Mouse (Mus musculus) T-helper 2 cell (primary cell): ENCODE results near the gene Tshr.
"Not testable (repeated sequence)": the region's sequence is repeated elsewhere in the genome, so short reads cannot be mapped to it uniquely, and the experiment has no call there.

Experiments
- in situ Hi-C: fragments of 300-600 bp; cut with MboI, MseI; formaldehyde crosslinking; loops from one replicate; pipeline ENCODE4 v1.15.1; 2025; ENCODE audit warnings: high pct_unique_total_duplicates

Tshr gene

DNA sequence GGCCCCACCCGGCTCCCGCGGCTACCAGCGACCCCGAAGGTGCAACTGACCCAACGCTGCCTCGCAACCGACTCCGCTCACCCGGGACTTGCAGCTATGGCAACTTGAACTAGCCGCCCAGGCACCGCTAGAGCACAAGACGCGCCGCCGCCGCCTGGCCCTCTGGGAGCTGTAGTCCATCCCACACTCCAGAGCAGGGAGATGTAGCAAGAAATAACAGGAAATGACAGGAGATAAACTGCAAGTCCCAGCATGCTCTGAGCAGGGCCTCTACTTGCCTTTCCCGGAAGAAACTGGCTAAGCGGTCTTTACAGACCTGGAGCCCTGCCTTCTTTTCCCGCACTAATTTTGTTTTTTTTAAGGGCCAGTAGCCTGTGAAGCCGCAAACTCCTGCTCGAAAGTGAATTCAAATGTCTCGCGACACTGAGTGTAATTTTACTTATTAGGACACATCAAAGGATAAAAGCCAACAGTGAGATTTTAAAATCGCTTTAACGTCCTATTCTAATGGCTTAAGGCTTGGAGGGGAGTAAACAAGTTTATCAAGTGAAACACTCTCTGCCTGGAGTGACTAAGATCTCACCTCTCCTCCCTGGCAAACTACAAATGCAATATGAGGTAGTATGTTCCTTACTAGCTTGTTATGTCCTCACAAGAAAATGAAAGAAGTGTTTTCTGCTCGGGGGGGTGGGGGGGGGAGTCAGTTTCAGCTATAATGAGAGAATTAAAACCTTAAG, at the start of gene Tshr, which contains the start of gene Cep128:
TSS of gene Tshr (plus strand) at position 283 of the 737 bp plus-strand sequence.
TSS of gene Cep128 (minus strand) at position 129 of the 737 bp plus-strand sequence.
- in situ Hi-C loops: no loop called here

DNA sequence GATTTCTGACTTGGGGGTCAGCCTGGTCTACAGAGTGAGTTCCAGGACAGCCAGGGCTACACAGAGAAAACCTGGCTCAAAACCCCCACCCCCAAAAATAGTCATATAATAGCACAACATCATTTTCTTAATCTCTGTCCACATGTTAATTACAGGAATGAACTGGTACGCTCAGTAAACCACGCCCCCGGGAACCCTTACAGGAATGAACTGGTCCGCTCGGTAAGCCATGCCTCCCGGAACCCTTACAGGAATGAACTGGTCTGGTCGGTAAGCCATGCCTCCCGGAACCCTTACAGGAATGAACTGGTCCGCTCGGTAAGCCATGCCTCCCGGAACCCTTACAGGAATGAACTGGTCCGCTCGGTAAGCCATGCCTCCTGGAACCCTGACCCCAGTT, 45.7 kb upstream of the Tshr start:
- in situ Hi-C loops: not testable (repeated sequence)

DNA sequence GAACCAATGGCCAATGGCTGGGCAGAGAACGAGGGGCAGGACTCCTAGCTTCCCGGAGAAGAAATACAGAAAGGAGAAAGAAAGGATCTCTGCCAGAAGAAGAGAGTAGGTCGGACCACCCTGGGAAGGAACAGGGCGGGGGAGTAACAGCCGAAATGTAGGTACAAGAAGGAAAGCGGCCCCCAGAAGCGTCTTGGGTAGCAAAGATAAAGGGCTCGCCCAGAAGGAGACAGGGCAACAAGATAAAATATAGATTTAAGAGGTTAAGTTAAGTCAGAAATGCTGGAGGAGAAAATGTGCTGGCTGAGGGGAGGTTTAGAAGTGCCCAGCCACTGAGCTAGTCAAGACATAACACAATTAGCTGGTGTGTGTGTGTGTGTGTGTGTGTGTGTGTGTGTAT, 30.6 kb upstream of the Tshr start:
- in situ Hi-C loops: no loop called here

DNA sequence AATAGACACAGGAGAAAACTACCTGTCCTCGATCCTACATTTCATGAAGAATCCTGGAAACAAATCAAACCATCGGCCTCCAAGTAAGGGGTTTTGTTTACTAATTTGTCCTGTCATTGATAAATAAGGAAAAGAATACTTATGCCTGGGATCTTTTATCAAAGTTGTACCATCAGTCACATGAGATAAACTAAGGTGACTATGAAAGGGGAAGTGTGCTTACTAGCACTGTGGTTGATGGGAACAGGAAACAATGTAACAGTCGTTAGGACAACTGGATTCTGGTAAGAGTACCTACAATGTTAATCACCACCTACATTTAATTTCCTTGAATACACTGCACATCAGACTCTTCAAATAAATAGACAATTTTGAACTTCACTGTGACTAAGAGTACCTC, 15.2 kb upstream of the Tshr start:
- in situ Hi-C loops: no loop called here

DNA sequence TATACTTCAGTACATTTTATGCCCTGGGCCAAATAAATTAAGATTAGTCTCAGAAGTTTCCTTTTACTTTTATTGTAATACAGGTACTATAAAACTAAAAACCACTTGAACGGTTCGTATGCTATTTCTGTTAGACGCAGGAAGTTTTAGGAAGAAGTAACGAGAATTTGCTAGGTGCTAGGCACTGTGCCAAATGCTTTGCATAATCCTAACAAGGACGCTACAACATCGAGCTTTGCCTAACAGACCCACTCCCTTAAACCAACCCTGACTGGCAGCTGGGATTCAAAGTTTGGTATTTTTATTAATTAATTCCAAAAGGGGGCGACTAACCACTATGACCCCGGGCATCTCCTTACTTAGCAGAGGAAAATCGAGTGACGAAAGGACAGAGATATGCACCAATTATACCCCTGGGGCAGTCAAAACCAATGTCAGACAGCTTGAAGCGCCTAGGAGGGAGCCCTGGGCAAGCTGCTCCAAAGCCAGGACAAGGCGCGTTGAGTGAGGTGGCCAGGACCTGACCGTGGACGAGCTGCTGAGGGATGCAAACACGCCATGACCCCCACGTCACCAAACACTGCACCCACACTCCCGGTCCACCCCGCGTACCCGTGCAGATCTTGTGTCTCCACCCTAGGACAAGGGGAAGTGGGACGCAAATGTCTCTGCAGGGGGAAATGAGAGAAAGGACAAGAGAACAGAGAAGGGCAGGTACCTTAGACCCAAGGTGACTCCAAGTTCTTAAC, 673 bp upstream of the Tshr start:
- in situ Hi-C loops: no loop called here

DNA sequence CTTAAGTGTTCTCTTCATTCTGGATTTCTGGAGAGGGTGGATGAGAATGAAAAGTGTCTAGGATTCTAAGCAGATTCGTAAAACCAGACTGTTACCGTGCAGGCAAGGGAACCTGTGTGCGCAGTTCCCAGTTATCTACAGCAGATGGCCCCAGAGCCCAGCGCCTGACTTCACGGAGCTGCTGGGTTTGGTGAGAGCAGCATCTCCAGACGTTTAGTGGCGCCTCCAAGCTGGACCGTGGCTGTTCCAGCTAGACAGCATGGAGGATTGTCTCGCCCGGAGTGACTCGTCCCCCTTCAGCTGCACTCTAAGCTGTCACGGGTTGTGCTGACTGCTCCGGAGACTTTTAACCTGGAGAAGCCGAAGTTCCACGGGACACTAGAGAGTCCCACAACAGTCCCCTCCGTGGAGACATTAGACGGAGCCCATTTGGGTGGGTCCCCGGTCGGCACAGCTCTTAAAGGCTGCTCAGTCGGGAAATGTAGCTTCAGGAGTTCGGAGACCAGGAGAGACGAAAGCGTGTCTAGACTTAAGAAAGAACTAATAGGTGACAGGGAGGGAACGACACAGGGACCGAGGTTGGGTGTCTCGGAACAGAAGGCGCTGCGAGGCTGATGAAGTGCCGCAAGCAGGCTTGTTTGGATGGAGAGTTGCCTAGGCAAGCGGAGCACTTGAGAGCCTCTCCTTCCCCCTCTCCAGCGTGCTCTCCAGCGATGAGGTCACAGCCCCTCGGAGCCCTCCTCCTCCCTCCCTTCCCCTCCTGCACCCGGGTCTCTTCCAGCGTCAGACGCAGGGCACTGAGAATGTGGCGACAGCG, 16.1 kb downstream of the Tshr start:
- in situ Hi-C loops: loop anchor here (10.0 kb wide), 2 partner anchors 184 to 384 kb away; partner anchors contain the start of gene Ston2

DNA sequence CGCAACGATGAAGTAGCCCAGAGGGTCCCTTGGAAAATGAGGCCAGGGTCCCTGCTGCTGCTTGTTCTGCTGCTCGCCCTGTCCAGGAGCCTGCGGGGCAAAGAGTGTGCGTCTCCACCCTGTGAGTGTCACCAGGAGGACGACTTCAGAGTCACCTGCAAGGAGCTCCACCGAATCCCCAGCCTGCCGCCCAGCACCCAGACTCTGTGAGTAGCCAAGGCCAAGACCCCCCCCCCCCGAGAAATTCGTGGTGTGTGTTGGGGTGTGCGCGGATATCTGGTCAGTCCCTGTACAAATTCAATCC, 16.6 kb downstream of the Tshr start:
- in situ Hi-C loops: loop anchor here (10.0 kb wide), 2 partner anchors 184 to 384 kb away; partner anchors contain the start of gene Ston2

DNA sequence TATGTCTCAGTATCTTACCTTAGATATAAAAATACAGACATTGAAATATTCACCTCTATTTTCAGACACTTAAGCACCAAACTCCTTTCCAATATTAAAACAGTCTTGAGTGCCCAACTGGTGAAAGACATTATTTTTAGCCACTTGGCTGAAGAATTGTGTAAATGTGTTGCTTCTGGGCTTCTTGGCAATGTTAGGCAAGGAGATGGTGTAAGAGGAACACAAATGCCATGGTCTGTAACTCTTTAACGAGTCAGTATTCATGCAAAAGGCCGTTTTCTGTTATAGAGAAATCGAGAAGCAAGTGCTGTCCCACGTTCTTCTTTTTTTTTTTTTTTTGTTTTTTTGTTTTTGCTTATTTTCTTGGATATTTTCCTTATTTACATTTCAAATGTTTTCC, 25.9 kb downstream of the Tshr start:
- in situ Hi-C loops: no loop called here

DNA sequence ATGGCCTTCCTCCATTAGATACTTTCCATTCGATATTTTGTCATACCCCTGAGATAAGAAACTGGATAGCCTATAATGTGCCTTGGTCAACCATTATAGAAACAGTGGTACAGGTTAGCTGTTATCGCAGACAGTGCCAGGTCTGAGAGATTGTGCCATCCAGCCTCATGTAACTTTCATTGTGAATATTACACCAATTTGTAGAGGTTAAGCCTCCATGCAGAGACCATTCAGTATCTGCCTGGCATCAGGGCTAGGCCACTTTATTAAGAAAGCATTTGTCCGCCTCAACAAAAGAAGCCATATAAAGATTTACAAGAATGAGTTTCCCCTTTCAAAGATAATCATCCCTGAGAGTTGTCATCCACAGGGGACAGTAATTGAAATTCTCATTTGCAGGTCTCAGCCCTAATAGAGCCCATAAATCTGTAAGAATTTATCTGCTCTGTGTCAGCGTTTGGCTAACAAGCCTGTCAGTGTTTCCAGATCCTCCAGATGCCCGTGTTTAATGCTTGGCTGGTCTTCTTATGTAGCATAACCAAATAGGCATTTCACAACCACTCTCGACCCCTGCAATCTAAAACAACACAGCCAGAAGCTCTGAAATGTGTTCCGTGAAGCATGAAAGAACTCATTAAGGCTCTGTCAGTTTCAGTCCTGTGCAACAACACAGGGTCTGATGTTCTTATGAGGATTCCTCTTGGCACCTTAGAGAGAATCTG, 28.3 kb downstream of the Tshr start:
- in situ Hi-C loops: no loop called here

DNA sequence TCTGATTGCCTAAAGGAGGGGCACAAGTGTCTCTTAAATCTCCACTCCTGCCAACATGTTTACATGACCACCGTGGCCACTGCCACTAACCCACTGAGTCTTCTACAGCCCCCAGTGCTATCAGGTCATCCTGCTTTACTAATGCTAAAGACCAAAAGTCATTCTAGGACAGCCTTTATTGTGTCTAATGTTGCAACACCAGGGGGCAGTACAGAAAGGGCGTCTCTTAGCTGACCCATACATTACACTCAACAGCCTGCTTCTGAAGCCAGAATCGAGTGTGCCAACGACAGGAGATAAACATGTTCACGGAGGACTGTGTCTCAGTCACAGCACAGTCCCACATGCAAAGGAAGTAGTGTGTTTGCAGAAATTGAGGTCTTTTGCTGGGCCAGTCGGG, 30.7 kb downstream of the Tshr start:
- in situ Hi-C loops: no loop called here

DNA sequence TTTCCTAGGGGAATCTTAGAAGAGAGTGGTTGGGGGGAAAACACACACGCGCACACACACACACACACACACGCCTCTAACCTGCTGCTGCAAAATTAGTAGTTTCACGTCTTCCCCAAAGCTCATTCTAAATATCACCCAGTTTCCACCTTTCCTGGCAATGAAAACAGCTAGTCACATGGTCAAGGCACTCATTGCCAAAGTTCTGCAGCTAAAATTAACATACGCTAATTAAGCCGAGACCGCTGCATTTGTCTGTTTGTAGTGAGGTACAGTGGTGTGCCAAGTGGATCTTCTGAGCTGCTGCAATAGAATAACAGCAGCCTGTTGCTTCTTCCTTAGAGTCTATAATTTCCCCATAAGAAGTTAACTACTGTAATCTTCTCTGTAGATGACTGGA, 32.5 kb downstream of the Tshr start:
- in situ Hi-C loops: no loop called here

DNA sequence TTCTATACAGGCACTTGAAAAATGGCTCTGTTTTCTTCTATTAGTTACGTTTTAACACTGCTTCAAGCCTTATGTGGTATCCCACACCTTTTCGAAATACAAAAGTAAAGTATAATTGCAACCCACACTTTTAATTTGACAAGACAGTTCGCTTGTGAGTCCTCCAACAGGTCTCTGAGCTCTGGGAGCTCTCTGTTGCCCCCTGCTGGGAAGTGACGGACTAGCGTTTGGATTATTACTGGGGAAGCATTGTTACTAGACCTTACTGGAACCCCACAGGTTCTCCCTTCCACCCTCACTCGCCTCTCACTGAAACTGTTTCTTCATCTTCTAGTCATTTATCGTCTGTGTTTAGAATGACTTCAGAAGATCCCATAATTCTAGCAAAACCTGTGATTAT, 34.4 kb downstream of the Tshr start:
- in situ Hi-C loops: no loop called here

DNA sequence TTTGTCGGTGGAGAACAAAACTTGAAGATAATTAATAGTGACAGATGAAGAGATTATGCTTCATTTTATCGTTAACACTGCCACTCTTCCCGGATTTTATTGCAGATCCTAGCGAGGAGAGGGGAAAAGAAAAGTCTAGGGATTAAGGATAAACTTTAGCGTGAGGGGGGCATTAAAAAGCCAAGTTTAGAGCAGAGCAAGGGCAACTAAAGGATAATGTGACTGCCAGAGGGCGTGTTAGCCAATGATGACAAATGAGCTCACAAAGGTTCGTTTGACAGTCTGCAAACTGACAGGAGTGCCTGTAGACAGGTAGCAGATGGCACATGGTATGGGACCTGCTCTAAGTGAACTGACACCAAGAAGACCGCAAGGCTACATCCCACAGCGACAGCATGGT, 36.9 kb downstream of the Tshr start:
- in situ Hi-C loops: no loop called here

DNA sequence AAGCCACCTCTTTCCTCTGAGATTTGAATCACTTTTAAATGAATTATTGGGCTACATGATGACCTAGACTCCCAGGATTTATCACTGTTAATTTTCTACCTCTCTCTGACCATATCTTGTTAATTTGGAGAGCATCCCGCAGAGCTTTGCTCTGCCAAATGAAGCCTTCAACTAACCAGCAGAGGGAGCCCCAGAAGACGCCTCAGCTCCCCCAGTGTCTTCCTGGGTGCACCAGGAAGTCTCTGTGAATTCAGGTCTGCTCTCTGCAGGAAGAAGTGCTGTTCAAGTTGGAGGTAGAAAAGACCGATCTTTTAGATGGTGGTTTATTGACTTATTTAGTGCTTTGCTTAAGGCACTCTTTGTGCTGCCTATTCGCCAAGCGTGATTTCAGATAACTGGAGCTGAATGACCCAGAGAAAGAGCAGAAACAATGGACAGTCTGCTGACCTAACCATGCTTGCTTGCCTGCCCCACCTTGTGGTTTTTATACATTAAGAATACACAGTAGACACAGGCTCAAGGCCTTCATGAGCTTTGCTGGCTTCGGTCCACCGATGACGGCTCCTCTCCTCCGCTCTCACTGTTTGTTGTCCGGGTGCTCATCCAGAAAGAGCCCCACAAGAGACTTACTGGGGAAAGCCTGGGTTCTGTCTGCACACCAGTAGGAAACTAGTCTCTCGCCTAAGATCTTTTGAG, 38.9 kb downstream of the Tshr start:
- in situ Hi-C loops: no loop called here

DNA sequence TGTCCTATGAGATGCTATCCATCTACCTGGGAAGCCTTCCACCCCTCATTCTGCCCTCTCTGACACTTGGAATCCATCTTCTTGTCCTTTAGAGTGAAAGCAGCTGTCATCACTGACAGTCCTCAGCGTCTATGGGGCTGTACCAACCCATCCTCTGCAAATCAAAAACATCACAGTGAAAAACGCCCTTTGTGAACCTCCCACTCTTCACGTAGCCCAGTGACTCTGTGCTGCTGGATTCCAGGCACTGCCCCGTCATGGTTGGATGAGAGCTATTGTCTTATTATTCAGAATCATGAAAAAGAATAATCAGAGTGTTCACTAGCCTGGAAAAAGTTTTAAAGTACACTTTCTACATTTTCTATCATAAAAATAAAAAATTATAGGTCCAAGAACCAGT, 42.1 kb downstream of the Tshr start:
- in situ Hi-C loops: no loop called here

DNA sequence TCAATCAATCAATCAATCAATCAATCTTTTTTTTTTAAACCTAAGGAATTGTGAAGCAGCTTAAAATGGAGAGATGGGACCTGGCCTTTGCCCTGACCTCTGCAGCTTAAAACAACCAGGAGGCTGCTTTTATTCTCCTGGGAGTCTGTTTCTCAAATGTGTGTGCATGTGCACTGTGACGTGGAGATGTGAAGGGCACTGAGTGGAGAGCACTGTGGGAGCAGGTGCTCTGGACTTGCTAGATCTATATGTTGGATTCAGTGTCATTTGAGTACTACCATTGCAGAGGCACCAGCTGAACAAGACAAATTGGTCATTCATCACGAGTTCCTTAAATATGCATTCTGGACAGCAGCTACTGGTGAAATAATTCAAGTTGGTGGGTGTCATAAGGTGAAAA, 42.8 kb downstream of the Tshr start:
- in situ Hi-C loops: no loop called here

DNA sequence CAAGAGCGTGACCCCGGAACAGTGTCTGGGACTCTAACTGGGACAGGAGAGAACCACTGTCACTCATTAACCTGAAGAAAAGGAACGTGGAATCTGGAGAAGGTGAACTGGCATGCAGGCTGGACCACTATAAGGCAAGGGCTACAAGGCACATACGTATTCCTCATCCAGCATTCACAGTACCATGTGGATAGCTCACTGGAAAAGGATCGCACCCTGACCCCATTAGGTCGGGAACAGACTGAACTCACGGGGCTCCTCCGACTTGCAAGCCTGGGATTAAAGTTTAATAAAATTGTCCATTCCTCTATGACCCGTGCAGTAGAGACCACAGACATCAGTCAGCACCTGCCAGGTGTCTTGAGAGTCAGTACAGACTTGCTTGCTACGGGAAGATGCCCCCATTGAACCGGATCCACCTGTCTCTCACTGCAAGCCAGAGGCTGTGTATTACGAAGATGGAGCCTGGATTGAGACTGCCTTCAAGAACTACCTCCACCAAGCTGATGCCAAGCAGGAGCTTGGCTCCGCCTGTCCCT, 97.9 kb downstream of the Tshr start:
- in situ Hi-C loops: no loop called here

DNA sequence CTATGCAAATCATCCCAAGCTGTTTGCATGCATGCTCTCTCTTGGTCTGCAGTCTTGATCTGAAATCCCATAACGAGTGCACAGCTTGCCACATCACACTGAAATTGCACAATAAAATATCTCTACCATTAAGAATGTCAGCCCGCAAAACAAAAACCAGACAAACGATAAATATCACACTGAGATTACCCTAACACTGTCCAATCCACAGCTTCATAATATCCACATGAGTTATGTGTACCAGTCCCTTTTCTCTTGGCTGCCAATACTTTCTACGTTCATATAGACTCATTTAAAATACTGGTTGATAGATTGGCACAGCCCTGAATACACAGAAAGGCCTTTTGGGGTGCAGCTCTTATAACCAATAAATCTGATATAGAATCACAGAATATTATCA, 102.0 kb downstream of the Tshr start:
- in situ Hi-C loops: no loop called here

DNA sequence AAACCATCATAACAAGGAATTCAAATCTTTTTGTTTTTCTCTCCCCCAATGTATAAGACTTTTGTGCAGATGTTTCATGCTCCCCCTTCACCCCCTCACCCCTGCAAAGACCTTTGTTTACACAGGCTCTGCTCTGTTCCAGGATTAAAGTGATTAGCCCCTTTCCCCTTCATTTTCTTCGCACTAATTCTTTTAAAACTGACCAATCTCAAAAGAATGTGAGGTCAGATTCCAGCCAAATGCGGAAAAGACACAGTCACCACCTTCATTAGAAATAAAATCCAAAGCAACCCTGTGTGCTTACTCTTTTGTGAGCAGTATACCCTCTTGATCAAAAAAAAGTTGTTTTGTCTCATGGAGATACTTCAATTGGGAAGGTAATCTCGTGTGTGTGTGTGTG, 104.0 kb downstream of the Tshr start:
- in situ Hi-C loops: no loop called here

DNA sequence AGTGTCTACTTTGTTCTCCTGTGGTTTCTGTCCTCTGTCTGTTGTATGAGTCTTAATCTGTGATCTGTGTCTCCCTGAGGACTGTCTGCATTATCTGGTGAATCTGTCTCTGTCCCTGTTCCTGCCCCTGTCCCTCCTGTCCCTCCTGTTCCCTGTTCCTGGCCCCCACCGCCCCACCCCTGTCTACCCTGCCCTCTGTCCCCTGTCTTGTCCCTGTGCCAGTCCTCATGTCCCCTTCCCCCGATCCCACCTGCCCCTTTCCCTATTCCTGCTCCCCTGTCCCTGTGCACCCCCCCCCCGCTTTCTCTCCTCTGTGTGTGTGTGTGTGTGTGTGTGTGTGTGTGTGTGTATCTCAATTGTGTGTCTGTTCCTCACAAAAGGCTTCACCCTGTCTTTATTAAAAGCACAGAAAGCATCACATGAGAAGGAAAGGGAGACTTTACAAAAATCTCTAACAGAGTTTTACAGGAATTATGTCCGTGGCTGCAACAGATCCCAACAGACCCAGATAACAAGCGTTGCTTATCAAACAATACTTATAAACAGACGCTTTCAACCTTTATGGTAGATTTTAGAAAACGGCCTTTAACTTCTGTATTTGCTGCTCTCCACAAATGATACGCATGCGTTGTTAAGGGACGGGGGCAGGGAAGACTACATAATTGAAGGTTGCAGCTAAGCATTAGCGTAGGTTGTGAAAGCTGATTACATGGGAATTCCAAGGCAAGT, 111.3 kb downstream of the Tshr start:
- in situ Hi-C loops: no loop called here
